ENCODE assay signal across 9 mouse cellular contexts in the genomic region with DNA sequence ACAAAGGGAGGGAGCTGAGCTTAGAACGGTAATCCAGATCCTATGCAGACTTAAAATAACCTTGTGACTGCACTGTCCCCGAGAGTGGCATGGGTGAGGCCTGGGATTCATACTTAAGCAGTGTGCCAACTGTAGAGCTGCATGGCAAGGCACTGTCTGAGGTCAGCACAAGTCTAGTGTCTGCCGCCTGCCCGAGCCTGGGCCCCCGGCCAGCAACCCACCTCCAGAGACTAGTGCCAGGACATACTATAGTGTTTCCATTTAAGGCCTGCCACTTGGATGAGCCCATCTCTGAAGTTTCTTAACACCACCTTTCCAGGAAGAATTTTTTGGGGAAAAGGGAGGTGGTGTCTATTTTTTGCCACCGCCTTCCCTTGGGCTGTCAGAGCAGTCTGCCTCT. TPM values are rescaled to one million over a fixed set of nuclear protein-coding genes. Genes with fewer than 3 reads are reported as not detected.
DNase-seq lines count a peak whose midpoint lies in the region; ATAC-seq and TF ChIP-seq lines count a peak whose summit lies in the region.
"Had no signal": no experiment of that assay in that cellular context is flagged by ENCODE, and none has a peak within 500 bp of the region (broad histone marks: within the 10 kb centered on the region; RNA-seq: fewer than 3 reads in every experiment).

No protein-coding gene starts in this region.

- peak; percentile 27 for DNase-seq in kidney, adult 11 months
- DNase-seq in kidney, adult 9 months: no peak
- no peak for DNase-seq in embryonic facial prominence, embryonic 10.5 days (ENCODE audit: low spot score)
- DNase-seq in heart, adult 9 months (ENCODE audit: low spot score in 2 of 2): peak; percentile 27 to 44
- DNase-seq in kidney, postnatal 25 days: peak; percentile 25 to 52
- DNase-seq in lung, postnatal 36 days: peak; percentile 32
- DNase-seq in stomach, postnatal 0 days (ENCODE audit: low spot score): no peak
- DNase-seq in thymus, adult 2 months: no peak

- no peak overlapping the region; the same call in 1 of the 2 replicates for H3K9ac ChIP-seq in stomach, postnatal 0 days (ENCODE audit: low read length)

- H3K9me3 ChIP-seq in embryonic facial prominence, embryonic 10.5 days: no peaks in the 10 kb centered on the region
- H3K9me3 ChIP-seq in stomach, postnatal 0 days (ENCODE audit: control insufficient read depth, low read length): no peaks in the 10 kb centered on the region

- 72% methylated on average over 6 of the region's 6 CpGs for WGBS in embryonic facial prominence, embryonic 10.5 days
- WGBS in stomach, postnatal 0 days: 37% methylated on average over 6 of the region's 6 CpGs
- WGBS in thymus, adult 2 months: 89% methylated on average over 6 of the region's 6 CpGs

- TF ChIP-seq EP300 in stomach, postnatal 0 days (optimal IDR thresholded peaks at IDR 0.05): no peak

- ATAC-seq in stomach, postnatal 0 days (ENCODE audit: low FRiP score, low TSS enrichment): no peak

- peak overlapping the region; percentile 71 for H3K4me2 ChIP-seq in stomach, postnatal 0 days (replicated peaks; ENCODE audit: low read depth)

- peak overlapping the region; percentile 94 for H3K4me3 ChIP-seq in embryonic facial prominence, embryonic 10.5 days
- H3K4me3 ChIP-seq in stomach, postnatal 0 days (ENCODE audit: low read depth, low read length): peak overlapping the region; percentile 89; the same call in 1 of the 2 replicates
- H3K4me3 ChIP-seq in thymus, adult 2 months (ENCODE audit: control insufficient read depth, insufficient read depth, low read length): no peak overlapping the region

- no peaks in the 10 kb centered on the region for H3K36me3 ChIP-seq in embryonic facial prominence, embryonic 10.5 days (replicated peaks)
- no peaks in the 10 kb centered on the region for H3K36me3 ChIP-seq in stomach, postnatal 0 days (ENCODE audit: control insufficient read depth, insufficient read depth, low read length)
- no peaks in the 10 kb centered on the region for H3K36me3 ChIP-seq in thymus, adult 2 months (ENCODE audit: control insufficient read depth, insufficient read depth, low read length)

- no peak for TF ChIP-seq CTCF in stomach, postnatal 0 days (IDR thresholded peaks at IDR 0.05; ENCODE audit: low read depth)
- no peak for TF ChIP-seq CTCF in thymus, adult 2 months (IDR thresholded peaks at IDR 0.05; ENCODE audit: borderline replicate concordance, control insufficient read depth, extremely low read depth, insufficient read depth, low read length, poor library complexity)

- no peak overlapping the region for H3K27ac ChIP-seq in embryonic facial prominence, embryonic 10.5 days (replicated peaks)
- H3K27ac ChIP-seq in stomach, postnatal 0 days (replicated peaks): no peak overlapping the region
- no peak overlapping the region for H3K27ac ChIP-seq in thymus, adult 2 months (ENCODE audit: control insufficient read depth, insufficient read depth, low read length)

- no peak for TF ChIP-seq POLR2A in thymus, adult 2 months (IDR thresholded peaks at IDR 0.05; ENCODE audit: control insufficient read depth, extremely low read depth, insufficient read depth, low read length, poor library complexity)

- no peaks in the 10 kb centered on the region for H3K27me3 ChIP-seq in embryonic facial prominence, embryonic 10.5 days (replicated peaks; ENCODE audit: low read depth, poor library complexity, severe bottlenecking)
- no peaks in the 10 kb centered on the region for H3K27me3 ChIP-seq in stomach, postnatal 0 days (ENCODE audit: control insufficient read depth, insufficient read depth, low read length)
- no peaks in the 10 kb centered on the region; the same call in 1 of the 2 replicates for H3K27me3 ChIP-seq in thymus, adult 2 months (ENCODE audit: control insufficient read depth, insufficient read depth, low read length)
- H3K27me3 ChIP-seq: CH12.LX had no signal

- H3K4me1 ChIP-seq in embryonic facial prominence, embryonic 10.5 days: peaks cover 50% of the 10 kb centered on the region
- H3K4me1 ChIP-seq in stomach, postnatal 0 days (replicated peaks; ENCODE audit: control insufficient read depth, insufficient read depth): peaks cover 5% of the 10 kb centered on the region
- peaks cover 5% of the 10 kb centered on the region; the same call in 1 of the 2 replicates for H3K4me1 ChIP-seq in thymus, adult 2 months (replicated peaks; ENCODE audit: control insufficient read depth, insufficient read depth, low read length)

RNA-seq across cellular contexts. Expression of gene Acvr1, which starts 1.7 kb away (rescaled TPM):
- 3.7 and 4.3 TPM in 2 replicates for polyA plus RNA-seq in embryonic facial prominence, embryonic 10.5 days (2016; fragmentation: Nextera tagmentation; extraction: Ambion mirVana)
- polyA plus RNA-seq in stomach, postnatal 0 days (2015; fragmentation: Nextera tagmentation; extraction: Ambion mirVana): 5.0 and 5.1 TPM in 2 replicates
- 1.6 TPM in 2 replicates for polyA plus RNA-seq in thymus, adult 2 months (2012; rRNA removed)

RNA-seq across cellular contexts. Expression of gene Upp2, which starts 1.8 kb away (rescaled TPM):
- 4.6 and 6.3 TPM in 2 replicates for polyA plus RNA-seq in embryonic facial prominence, embryonic 10.5 days (2016; fragmentation: Nextera tagmentation; extraction: Ambion mirVana)
- polyA plus RNA-seq in stomach, postnatal 0 days (2015; fragmentation: Nextera tagmentation; extraction: Ambion mirVana): 5.2 and 6.1 TPM in 2 replicates
- polyA plus RNA-seq in thymus, adult 2 months (2012; rRNA removed): 0.84 and 1.8 TPM in 2 replicates

Comparison
In these comparisons a context has a peak if more than half of its experiments do, and no peak if none do; other contexts are left out.
1. DNase-seq: peak in kidney, adult 11 months (single experiment), heart, adult 9 months (2 of 2), kidney, postnatal 25 days (2 of 2) and lung, postnatal 36 days (single experiment); none in kidney, adult 9 months (single experiment), embryonic facial prominence, embryonic 10.5 days (single experiment), stomach, postnatal 0 days (single experiment) and thymus, adult 2 months (single experiment).